Mouse (Mus musculus) limb, embryonic 12.5 days (tissue): ENCODE measurements around the gene Ddah1. TPM values are rescaled to one million over a fixed set of nuclear protein-coding genes. Genes with fewer than 3 reads are reported as not detected.

Source experiments
- ATAC-seq: fragments of 200-750 bp; cut with Nextera tagmentation; 2 replicates; pipeline ENCODE4 v1.8.0; 2017; ENCODE audit warnings: low read depth, moderate TSS enrichment; ENCODE audit not compliant: insufficient number of reproducible peaks, insufficient read depth, low FRiP score, low TSS enrichment
- H3K27ac ChIP-seq: fragments of 300-500 bp; sonication (generic); 2 replicates; pipeline ENCODE4 v1.5.1; 2016; ENCODE audit warnings: mild to moderate bottlenecking, moderate library complexity
- H3K27me3 ChIP-seq: fragments of 300-500 bp; sonication (generic); 2 replicates; pipeline ENCODE4 v1.6.1; 2016; ENCODE audit warnings: mild to moderate bottlenecking, moderate library complexity
- H3K36me3 ChIP-seq: fragments of 300-500 bp; sonication (generic); 2 replicates; pipeline ENCODE4 v1.6.1; 2016; ENCODE audit warnings: mild to moderate bottlenecking, moderate library complexity
- H3K4me1 ChIP-seq: fragments of 300-500 bp; sonication (generic); replicated peaks from 2 replicates; pipeline ENCODE4 v1.6.1; 2016
- H3K4me2 ChIP-seq: fragments of 300-500 bp; sonication (generic); 2 replicates; pipeline ENCODE4 v1.6.1; 2016; ENCODE audit warnings: mild to moderate bottlenecking, moderate library complexity
- H3K4me3 ChIP-seq: fragments of 300-500 bp; sonication (generic); replicated peaks from 2 replicates; pipeline ENCODE4 v1.5.1; 2016; ENCODE audit warnings: mild to moderate bottlenecking
- H3K9ac ChIP-seq: fragments of 300-500 bp; sonication (generic); replicated peaks from 2 replicates; pipeline ENCODE4 v1.6.1; 2016; ENCODE audit warnings: mild to moderate bottlenecking, moderate library complexity
- H3K9me3 ChIP-seq: fragments of 300-500 bp; sonication (generic); 2 replicates; pipeline ENCODE4 v1.6.1; 2016; ENCODE audit warnings: mild to moderate bottlenecking, moderate library complexity
- WGBS: fragments of 180-500 bp; shearing (Covaris S2); methylation state at CpG from one replicate; pipeline ENCODE4 v1.1.7; 2016; 5-methylcytosine and 5-hydroxymethylcytosine counted together
- polyA plus RNA-seq: library from polyadenylated mRNA; unstranded; fragments of >200 nt; fragmentation: Nextera tagmentation; extraction: Ambion mirVana; gene quantifications from 2 replicates; pipeline ENCODE4 v1.2.1, GENCODE M21; 2016

Ddah1 gene
- 21.7 and 25.4 TPM in 2 replicates for polyA plus RNA-seq

DNA sequence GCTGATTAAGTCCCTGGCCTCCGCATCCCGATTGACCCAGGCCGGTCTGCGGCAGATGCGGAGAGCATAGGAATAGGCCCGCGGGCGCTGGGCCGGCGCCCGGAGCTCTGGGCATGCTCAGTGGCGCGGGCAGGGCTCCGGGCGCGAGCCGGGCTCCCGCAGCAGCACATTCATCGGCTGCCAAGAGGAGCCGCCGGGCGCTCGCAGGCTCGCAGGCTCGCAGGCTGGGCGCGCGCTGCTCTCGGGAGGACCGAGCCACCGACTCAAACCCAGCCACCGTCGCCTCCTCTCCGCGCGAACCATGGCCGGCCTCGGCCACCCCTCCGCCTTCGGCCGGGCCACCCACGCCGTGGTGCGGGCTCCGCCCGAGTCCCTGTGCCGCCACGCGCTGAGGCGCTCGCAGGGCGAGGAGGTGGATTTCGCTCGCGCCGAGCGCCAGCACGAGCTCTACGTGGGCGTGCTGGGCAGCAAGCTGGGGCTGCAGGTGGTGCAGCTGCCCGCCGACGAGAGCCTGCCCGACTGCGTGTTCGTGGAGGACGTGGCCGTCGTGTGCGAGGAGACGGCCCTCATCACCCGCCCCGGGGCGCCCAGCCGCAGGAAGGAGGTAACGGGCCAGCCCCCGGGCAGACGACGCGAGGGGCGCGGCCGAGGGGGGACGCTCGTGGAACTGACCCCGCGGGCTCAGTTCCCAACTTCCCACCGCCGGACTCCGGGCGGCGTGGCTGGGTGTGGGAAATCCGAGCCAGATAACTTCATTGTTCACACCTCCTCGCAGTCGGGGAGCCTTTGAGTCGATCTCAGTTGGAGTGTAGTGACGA lies at the start of gene Ddah1:
TSS of gene Ddah1 (plus strand) at position 115 of the 818 bp plus-strand sequence.
- Histone ChIP-seq H3K36me3 (no peaks in the 10 kb centered on the region), H3K9me3 (no peaks in the 10 kb centered on the region), H3K4me3 (peak within 1 kb of the TSS; percentile 60), H3K27me3 (peaks cover 56% of the 10 kb centered on the region), H3K4me1 (peaks cover 21% of the 10 kb centered on the region), H3K9ac (peak within 1 kb of the TSS; percentile 83), H3K27ac (peak within 1 kb of the TSS; percentile 73; the same call in 1 of the 2 replicates), H3K4me2 (peak within 1 kb of the TSS; percentile 98)
- under 1% methylated on average over 96 of the region's 97 CpGs for WGBS
- peak; percentile 84 for ATAC-seq

GRCm38 (mm10) chr3:145715923-145716322 lies 42.6 kb upstream of the Ddah1 start:
- H3K36me3 ChIP-seq, result no peaks in the 10 kb centered on the region
- no peak for ATAC-seq
- no peak overlapping the region for H3K4me2 ChIP-seq
- no peaks in the 10 kb centered on the region for H3K9me3 ChIP-seq
- 87% methylated on average over 7 of the region's 7 CpGs for WGBS
- H3K9ac ChIP-seq, result no peak overlapping the region
- no peaks in the 10 kb centered on the region for H3K4me1 ChIP-seq
- H3K27ac ChIP-seq, result no peak overlapping the region
- no peaks in the 10 kb centered on the region for H3K27me3 ChIP-seq
- no peak overlapping the region for H3K4me3 ChIP-seq

- H3K36me3 ChIP-seq, result no peaks in the 10 kb centered on the region
- H3K27ac ChIP-seq, result no peak overlapping the region
- no peaks in the 10 kb centered on the region for H3K4me1 ChIP-seq
- H3K4me3 ChIP-seq, result no peak overlapping the region
- 71% methylated on average over 4 of the region's 4 CpGs for WGBS
- H3K27me3 ChIP-seq, result no peaks in the 10 kb centered on the region
- H3K9me3 ChIP-seq, result no peaks in the 10 kb centered on the region; the same call in 1 of the 2 replicates
- ATAC-seq, result no peak
- no peak overlapping the region for H3K4me2 ChIP-seq
- H3K9ac ChIP-seq, result no peak overlapping the region
Measured at GRCm38 (mm10) chr3:145719660-145720059, 38.8 kb upstream of the Ddah1 start.

GRCm38 (mm10) chr3:145725078-145725477 lies 33.4 kb upstream of the Ddah1 start:
- Histone ChIP-seq H3K27me3 (no peaks in the 10 kb centered on the region), H3K9ac (no peak overlapping the region), H3K4me1 (peaks cover 5% of the 10 kb centered on the region), H3K4me2 (no peak overlapping the region), H3K27ac (no peak overlapping the region), H3K36me3 (no peaks in the 10 kb centered on the region), H3K4me3 (no peak overlapping the region), H3K9me3 (no peaks in the 10 kb centered on the region; the same call in 1 of the 2 replicates)
- WGBS, result 83% methylated on average over 8 of the region's 8 CpGs
- ATAC-seq, result no peak

GRCm38 (mm10) chr3:145728336-145728735 lies 30.1 kb upstream of the Ddah1 start:
- ATAC-seq, result no peak
- Histone ChIP-seq H3K4me2 (no peak overlapping the region), H3K27me3 (no peaks in the 10 kb centered on the region), H3K9ac (no peak overlapping the region), H3K36me3 (no peaks in the 10 kb centered on the region), H3K4me3 (no peak overlapping the region), H3K27ac (no peak overlapping the region), H3K4me1 (peaks cover 6% of the 10 kb centered on the region), H3K9me3 (no peaks in the 10 kb centered on the region)
- WGBS, result 57% methylated on average over 8 of the region's 8 CpGs

- no peak overlapping the region for H3K27ac ChIP-seq
- no peak overlapping the region for H3K4me3 ChIP-seq
- H3K9me3 ChIP-seq, result no peaks in the 10 kb centered on the region
- no peak for ATAC-seq
- H3K27me3 ChIP-seq, result no peaks in the 10 kb centered on the region
- no peak overlapping the region for H3K4me2 ChIP-seq
- H3K9ac ChIP-seq, result no peak overlapping the region
- no peaks in the 10 kb centered on the region for H3K36me3 ChIP-seq
- 74% methylated on average over 4 of the region's 4 CpGs for WGBS
- H3K4me1 ChIP-seq, result peaks cover 6% of the 10 kb centered on the region
Measured at GRCm38 (mm10) chr3:145729531-145729930, 28.9 kb upstream of the Ddah1 start.

- no peak overlapping the region for H3K4me2 ChIP-seq
- no peak overlapping the region for H3K4me3 ChIP-seq
- H3K9me3 ChIP-seq, result no peaks in the 10 kb centered on the region
- no peak for ATAC-seq
- 5% methylated on average over 3 of the region's 3 CpGs for WGBS
- peaks cover 6% of the 10 kb centered on the region for H3K4me1 ChIP-seq
- H3K27ac ChIP-seq, result no peak overlapping the region
- H3K9ac ChIP-seq, result no peak overlapping the region
- no peaks in the 10 kb centered on the region for H3K36me3 ChIP-seq
- H3K27me3 ChIP-seq, result no peaks in the 10 kb centered on the region
Measured at GRCm38 (mm10) chr3:145730092-145730491, 28.4 kb upstream of the Ddah1 start.

DNA sequence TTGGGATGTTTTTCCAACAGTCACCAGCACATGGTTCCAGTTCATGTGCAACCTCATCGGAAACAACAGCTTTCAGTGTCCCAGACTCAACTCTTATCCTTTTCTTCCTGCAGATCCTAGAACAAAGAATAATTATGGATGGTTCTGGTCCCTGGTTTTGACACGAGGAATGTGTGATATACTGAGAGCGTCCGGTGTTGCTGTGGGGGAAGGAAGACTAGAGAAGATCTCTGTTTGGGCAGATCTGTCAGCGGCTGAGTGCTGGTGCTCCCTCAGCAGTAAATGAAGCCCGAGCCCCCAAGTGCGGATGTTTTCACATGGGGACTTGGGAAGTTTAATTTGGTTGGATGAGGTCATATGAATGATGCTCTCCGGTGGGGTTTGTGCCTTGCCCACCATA lies 23.6 kb upstream of the Ddah1 start:
- 89% methylated on average over 8 of the region's 8 CpGs for WGBS
- no peak overlapping the region for H3K27ac ChIP-seq
- no peaks in the 10 kb centered on the region for H3K9me3 ChIP-seq
- ATAC-seq, result no peak
- no peaks in the 10 kb centered on the region for H3K27me3 ChIP-seq
- no peak overlapping the region for H3K4me2 ChIP-seq
- H3K36me3 ChIP-seq, result no peaks in the 10 kb centered on the region
- H3K9ac ChIP-seq, result no peak overlapping the region
- peaks cover 4% of the 10 kb centered on the region for H3K4me1 ChIP-seq
- H3K4me3 ChIP-seq, result no peak overlapping the region

DNA sequence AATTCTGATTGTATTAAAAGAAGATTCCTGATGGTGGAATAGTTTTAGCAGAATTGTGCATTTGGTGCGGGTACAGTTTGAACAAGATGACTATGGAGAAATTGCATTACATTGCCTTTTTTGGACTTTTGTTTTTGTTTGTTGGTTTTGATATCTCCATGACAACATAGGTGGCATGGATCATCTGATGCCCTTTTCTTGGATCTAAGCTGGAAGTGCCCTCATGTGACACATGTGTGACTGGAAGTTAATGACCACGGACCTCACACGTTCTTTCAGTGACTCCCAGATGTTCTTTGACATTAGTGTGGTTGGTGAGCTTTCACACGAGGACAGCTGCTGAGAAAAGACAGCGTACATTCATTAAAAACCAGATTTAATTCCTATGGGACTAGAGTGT lies 21.9 kb upstream of the Ddah1 start:
- Histone ChIP-seq H3K9ac (no peak overlapping the region), H3K4me2 (no peak overlapping the region), H3K27me3 (no peaks in the 10 kb centered on the region), H3K4me1 (no peaks in the 10 kb centered on the region), H3K4me3 (no peak overlapping the region), H3K9me3 (no peaks in the 10 kb centered on the region), H3K36me3 (no peaks in the 10 kb centered on the region), H3K27ac (no peak overlapping the region)
- 57% methylated on average over 5 of the region's 5 CpGs for WGBS
- no peak for ATAC-seq

DNA sequence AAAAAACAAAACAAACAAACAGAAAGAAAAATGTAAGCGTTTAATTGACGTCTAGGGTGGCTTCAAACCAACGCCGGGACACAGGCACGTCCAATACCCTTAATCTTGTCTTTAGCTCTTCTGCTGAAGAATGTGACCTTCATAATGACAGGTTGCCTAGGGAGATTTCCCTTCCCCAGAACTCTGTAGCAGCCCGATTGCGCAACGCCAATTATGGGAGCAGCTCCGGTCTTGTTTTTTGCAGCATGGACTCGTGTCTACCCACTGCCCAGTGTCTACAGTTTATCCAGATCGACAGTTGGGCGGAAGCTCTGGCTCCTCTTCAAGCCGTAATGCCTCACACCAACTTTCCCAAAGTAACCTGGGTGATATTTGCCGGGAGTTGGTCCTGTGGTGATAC lies 19.8 kb upstream of the Ddah1 start:
- 86% methylated on average over 14 of the region's 14 CpGs for WGBS
- H3K4me3 ChIP-seq, result no peak overlapping the region
- no peak overlapping the region for H3K4me2 ChIP-seq
- no peaks in the 10 kb centered on the region for H3K36me3 ChIP-seq
- no peak overlapping the region for H3K9ac ChIP-seq
- no peak overlapping the region for H3K27ac ChIP-seq
- H3K27me3 ChIP-seq, result no peaks in the 10 kb centered on the region
- peaks cover 8% of the 10 kb centered on the region for H3K4me1 ChIP-seq
- no peak for ATAC-seq
- H3K9me3 ChIP-seq, result no peaks in the 10 kb centered on the region

GRCm38 (mm10) chr3:145739904-145740303 lies 18.6 kb upstream of the Ddah1 start:
- Histone ChIP-seq H3K27ac (no peak overlapping the region), H3K4me3 (no peak overlapping the region), H3K4me1 (peaks cover 9% of the 10 kb centered on the region), H3K9me3 (no peaks in the 10 kb centered on the region), H3K36me3 (no peaks in the 10 kb centered on the region), H3K4me2 (no peak overlapping the region), H3K9ac (no peak overlapping the region), H3K27me3 (no peaks in the 10 kb centered on the region)
- WGBS, result 56% methylated on average over 7 of the region's 7 CpGs
- ATAC-seq, result no peak

- Histone ChIP-seq H3K9ac (no peak overlapping the region), H3K9me3 (no peaks in the 10 kb centered on the region), H3K36me3 (no peaks in the 10 kb centered on the region), H3K4me1 (peaks cover 9% of the 10 kb centered on the region), H3K4me2 (no peak overlapping the region), H3K27me3 (no peaks in the 10 kb centered on the region), H3K4me3 (no peak overlapping the region), H3K27ac (no peak overlapping the region)
- 42% methylated on average over 9 of the region's 9 CpGs for WGBS
- 0 out of 2 replicates have a peak, but pooled peaks have one; percentile 56 for ATAC-seq
Measured at GRCm38 (mm10) chr3:145743050-145743449, 15.4 kb upstream of the Ddah1 start.
